Mouse (Mus musculus): ENCODE measurements around the gene Frmd4b. TPM values are rescaled to one million over a fixed set of nuclear protein-coding genes. Genes with fewer than 3 reads are reported as not detected.

The Frmd4b gene
- polyA plus RNA-seq, 1 experiment = 8.2 TPM

GRCm38 (mm10) chr6:97342185-97342584, 275.2 kb downstream of the Frmd4b start:
- H3K27ac ChIP-seq (ENCODE audit: control insufficient read depth, insufficient read depth, low read length) = no peak overlapping the region
- H3K27me3 ChIP-seq (ENCODE audit: control insufficient read depth, insufficient read depth, low read length) = no peaks in the 10 kb centered on the region
- 96% methylated on average over 5 of the region's 5 CpGs for WGBS
- H3K36me3 ChIP-seq (ENCODE audit: control insufficient read depth, insufficient read depth, low read length) = no peaks in the 10 kb centered on the region
- no peak for TF ChIP-seq CTCF (IDR thresholded peaks at IDR 0.05; ENCODE audit: borderline replicate concordance, control insufficient read depth, extremely low read depth, insufficient read depth, low read length, poor library complexity)
- TF ChIP-seq POLR2A (IDR thresholded peaks at IDR 0.05; ENCODE audit: control insufficient read depth, extremely low read depth, insufficient read depth, low read length, poor library complexity) = no peak
- no peak for DNase-seq
- no peak overlapping the region for H3K4me3 ChIP-seq (ENCODE audit: control insufficient read depth, insufficient read depth, low read length)
- no peaks in the 10 kb centered on the region for H3K4me1 ChIP-seq (replicated peaks; ENCODE audit: control insufficient read depth, insufficient read depth, low read length)

- Histone ChIP-seq H3K27ac (ENCODE audit: control insufficient read depth, insufficient read depth, low read length) (no peak overlapping the region), H3K4me1 (replicated peaks; ENCODE audit: control insufficient read depth, insufficient read depth, low read length) (no peaks in the 10 kb centered on the region)
- no peak for TF ChIP-seq POLR2A (IDR thresholded peaks at IDR 0.05; ENCODE audit: control insufficient read depth, extremely low read depth, insufficient read depth, low read length, poor library complexity)
- TF ChIP-seq CTCF (IDR thresholded peaks at IDR 0.05; ENCODE audit: borderline replicate concordance, control insufficient read depth, extremely low read depth, insufficient read depth, low read length, poor library complexity) = no peak
These were observed 275.7 kb downstream of the Frmd4b start for GRCm38 (mm10) chr6:97341628-97342027.

GRCm38 (mm10) chr6:97341148-97341547, 276.2 kb downstream of the Frmd4b start:
- TF ChIP-seq CTCF (IDR thresholded peaks at IDR 0.05; ENCODE audit: borderline replicate concordance, control insufficient read depth, extremely low read depth, insufficient read depth, low read length, poor library complexity) = no peak
- no peak for TF ChIP-seq POLR2A (IDR thresholded peaks at IDR 0.05; ENCODE audit: control insufficient read depth, extremely low read depth, insufficient read depth, low read length, poor library complexity)
- H3K4me3 ChIP-seq (ENCODE audit: control insufficient read depth, insufficient read depth, low read length) = no peak overlapping the region
- H3K4me1 ChIP-seq (replicated peaks; ENCODE audit: control insufficient read depth, insufficient read depth, low read length) = no peaks in the 10 kb centered on the region
- H3K36me3 ChIP-seq (ENCODE audit: control insufficient read depth, insufficient read depth, low read length) = no peaks in the 10 kb centered on the region
- no peak overlapping the region for H3K27ac ChIP-seq (ENCODE audit: control insufficient read depth, insufficient read depth, low read length)
- no peak for DNase-seq
- no peaks in the 10 kb centered on the region for H3K27me3 ChIP-seq (ENCODE audit: control insufficient read depth, insufficient read depth, low read length)
- WGBS = 93% methylated on average over 3 of the region's 3 CpGs

More at GRCm38 (mm10) chr6:97341628-97342027, 275.7 kb downstream of the Frmd4b start:
- Histone ChIP-seq H3K36me3 (ENCODE audit: control insufficient read depth, insufficient read depth, low read length) (no peaks in the 10 kb centered on the region), H3K4me3 (ENCODE audit: control insufficient read depth, insufficient read depth, low read length) (no peak overlapping the region), H3K27me3 (ENCODE audit: control insufficient read depth, insufficient read depth, low read length) (no peaks in the 10 kb centered on the region)
- DNase-seq = no peak
- 94% methylated on average over 1 of the region's 1 CpGs for WGBS

DNA sequence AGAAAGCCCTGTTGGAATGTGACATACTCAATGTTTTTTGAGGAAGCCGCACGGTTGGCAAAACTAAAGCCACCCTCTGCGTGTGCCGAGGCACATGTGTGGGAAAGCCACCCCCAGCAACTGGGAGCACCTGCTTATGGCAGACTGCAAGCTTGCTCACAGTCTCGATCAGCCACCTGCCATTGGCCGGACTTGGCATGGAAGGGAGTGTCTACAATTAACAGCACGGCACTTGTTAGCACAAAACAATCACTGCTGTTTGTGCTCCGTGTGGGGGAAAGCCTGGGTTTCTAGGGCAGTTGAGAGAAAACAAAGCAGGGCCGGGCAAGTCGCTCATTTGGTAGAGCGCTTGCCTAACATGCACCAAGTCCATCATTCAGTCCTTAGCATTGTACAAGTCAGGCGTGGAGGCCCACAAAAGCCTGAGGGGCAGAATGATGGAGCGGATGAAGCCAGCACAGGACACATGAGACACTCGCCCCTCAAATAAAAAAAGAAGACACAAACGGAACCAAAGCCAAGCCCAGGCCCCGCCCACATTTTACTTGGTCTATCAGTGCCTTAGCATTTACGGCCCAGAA, 277.0 kb downstream of the Frmd4b start:
- no peaks in the 10 kb centered on the region for H3K36me3 ChIP-seq (ENCODE audit: control insufficient read depth, insufficient read depth, low read length)
- no peak overlapping the region for H3K27ac ChIP-seq (ENCODE audit: control insufficient read depth, insufficient read depth, low read length)
- H3K27me3 ChIP-seq (ENCODE audit: control insufficient read depth, insufficient read depth, low read length) = no peaks in the 10 kb centered on the region
- no peak overlapping the region for H3K4me3 ChIP-seq (ENCODE audit: control insufficient read depth, insufficient read depth, low read length)
- H3K4me1 ChIP-seq (replicated peaks; ENCODE audit: control insufficient read depth, insufficient read depth, low read length) = no peaks in the 10 kb centered on the region
- no peak for TF ChIP-seq POLR2A (IDR thresholded peaks at IDR 0.05; ENCODE audit: control insufficient read depth, extremely low read depth, insufficient read depth, low read length, poor library complexity)
- no peak for TF ChIP-seq CTCF (IDR thresholded peaks at IDR 0.05; ENCODE audit: borderline replicate concordance, control insufficient read depth, extremely low read depth, insufficient read depth, low read length, poor library complexity)
- no peak for DNase-seq
- WGBS = 93% methylated on average over 17 of the region's 17 CpGs

DNA sequence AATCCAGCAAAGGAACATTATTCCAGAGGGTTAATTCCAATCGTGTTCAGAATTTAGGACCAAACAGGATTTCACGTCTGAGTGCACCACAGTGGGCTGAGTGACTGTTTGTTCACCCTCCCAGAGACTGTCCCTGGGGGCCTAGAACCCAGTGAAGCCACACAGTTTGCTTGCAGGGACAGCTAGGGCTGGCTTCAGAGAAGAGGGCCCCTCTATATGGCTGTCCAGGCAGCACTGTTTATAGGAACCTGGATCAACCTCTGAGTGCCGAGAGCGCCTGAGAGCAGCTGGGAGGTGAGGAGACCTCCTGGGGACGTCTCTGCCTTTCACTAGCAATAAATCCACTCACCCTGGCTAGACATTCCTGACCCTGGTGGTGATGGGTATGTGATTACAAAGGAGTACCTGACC, 278.1 kb downstream of the Frmd4b start:
- 88% methylated on average over 5 of the region's 5 CpGs for WGBS
- no peak for DNase-seq
- Histone ChIP-seq H3K36me3 (ENCODE audit: control insufficient read depth, insufficient read depth, low read length) (no peaks in the 10 kb centered on the region), H3K27me3 (ENCODE audit: control insufficient read depth, insufficient read depth, low read length) (no peaks in the 10 kb centered on the region), H3K4me1 (replicated peaks; ENCODE audit: control insufficient read depth, insufficient read depth, low read length) (no peaks in the 10 kb centered on the region), H3K27ac (ENCODE audit: control insufficient read depth, insufficient read depth, low read length) (no peak overlapping the region), H3K4me3 (ENCODE audit: control insufficient read depth, insufficient read depth, low read length) (no peak overlapping the region)
- TF ChIP-seq POLR2A (IDR thresholded peaks at IDR 0.05; ENCODE audit: control insufficient read depth, extremely low read depth, insufficient read depth, low read length, poor library complexity) (no peak), CTCF (IDR thresholded peaks at IDR 0.05; ENCODE audit: borderline replicate concordance, control insufficient read depth, extremely low read depth, insufficient read depth, low read length, poor library complexity) (no peak)

DNA sequence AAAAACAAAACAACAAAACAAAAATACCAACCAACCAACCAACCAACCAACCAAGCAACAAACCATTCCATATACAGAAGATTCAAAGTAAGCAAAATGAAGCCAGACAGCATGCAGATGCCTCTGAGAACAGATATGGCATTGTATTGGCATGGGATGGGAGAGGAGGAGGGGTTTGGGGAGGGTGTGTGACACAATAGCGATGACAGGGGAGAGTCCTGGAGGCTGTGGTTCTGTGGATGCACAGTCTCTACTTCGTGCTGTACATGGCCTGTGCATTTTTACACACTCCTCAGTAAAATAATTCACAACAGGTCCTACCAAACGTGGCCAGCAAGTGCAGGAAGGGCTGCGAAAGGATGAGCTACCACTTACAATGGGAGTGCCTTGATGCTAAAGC, 278.5 kb downstream of the Frmd4b start:
- no peak overlapping the region for H3K27ac ChIP-seq (ENCODE audit: control insufficient read depth, insufficient read depth, low read length)
- H3K4me3 ChIP-seq (ENCODE audit: control insufficient read depth, insufficient read depth, low read length) = no peak overlapping the region
- WGBS = 92% methylated on average over 4 of the region's 4 CpGs
- H3K36me3 ChIP-seq (ENCODE audit: control insufficient read depth, insufficient read depth, low read length) = no peaks in the 10 kb centered on the region
- TF ChIP-seq CTCF (IDR thresholded peaks at IDR 0.05; ENCODE audit: borderline replicate concordance, control insufficient read depth, extremely low read depth, insufficient read depth, low read length, poor library complexity) (no peak), POLR2A (IDR thresholded peaks at IDR 0.05; ENCODE audit: control insufficient read depth, extremely low read depth, insufficient read depth, low read length, poor library complexity) (no peak)
- no peaks in the 10 kb centered on the region for H3K27me3 ChIP-seq (ENCODE audit: control insufficient read depth, insufficient read depth, low read length)
- no peak for DNase-seq
- no peaks in the 10 kb centered on the region for H3K4me1 ChIP-seq (replicated peaks; ENCODE audit: control insufficient read depth, insufficient read depth, low read length)

DNA sequence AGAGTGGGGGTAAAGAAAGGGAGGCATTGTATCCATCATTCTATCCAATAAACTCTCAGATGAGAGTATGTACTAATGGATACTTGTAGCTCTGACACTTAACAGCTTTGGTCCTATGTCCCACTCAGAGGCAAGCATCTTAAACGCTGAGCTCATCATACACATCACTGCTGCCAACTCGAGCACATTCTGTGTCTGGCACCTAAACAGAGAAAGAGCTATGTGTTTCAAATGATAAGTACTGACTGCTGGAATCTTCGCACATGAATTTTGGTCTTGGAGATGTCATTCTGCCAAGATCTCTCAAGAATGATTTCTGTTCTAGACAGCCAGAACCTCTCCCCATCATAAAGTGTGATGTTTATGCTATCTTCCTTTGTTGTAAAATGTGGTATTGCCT, 284.0 kb downstream of the Frmd4b start:
- Histone ChIP-seq H3K4me1 (replicated peaks; ENCODE audit: control insufficient read depth, insufficient read depth, low read length) (no peaks in the 10 kb centered on the region), H3K27ac (ENCODE audit: control insufficient read depth, insufficient read depth, low read length) (no peak overlapping the region), H3K36me3 (ENCODE audit: control insufficient read depth, insufficient read depth, low read length) (no peaks in the 10 kb centered on the region), H3K27me3 (ENCODE audit: control insufficient read depth, insufficient read depth, low read length) (no peaks in the 10 kb centered on the region), H3K4me3 (ENCODE audit: control insufficient read depth, insufficient read depth, low read length) (no peak overlapping the region)
- 90% methylated on average over 3 of the region's 3 CpGs for WGBS
- DNase-seq = no peak
- no peak for TF ChIP-seq CTCF (IDR thresholded peaks at IDR 0.05; ENCODE audit: borderline replicate concordance, control insufficient read depth, extremely low read depth, insufficient read depth, low read length, poor library complexity)
- no peak for TF ChIP-seq POLR2A (IDR thresholded peaks at IDR 0.05; ENCODE audit: control insufficient read depth, extremely low read depth, insufficient read depth, low read length, poor library complexity)

Measured in thymus, adult 2 months (tissue).